Mouse (Mus musculus) thymus, postnatal 0 days (tissue): ENCODE measurements at regions not wholly inside any gene's neighbourhood (a gene's known extent, or its start where the extent isn't known, plus 50 kb on each side); places are given as distances from the start of the nearest gene placed in this dataset.

Experiments
- DNase-seq: peaks from one replicate; pipeline ENCODE4 v3.0.0-alpha.2; 2015; ENCODE audit warnings: low spot score

DNA sequence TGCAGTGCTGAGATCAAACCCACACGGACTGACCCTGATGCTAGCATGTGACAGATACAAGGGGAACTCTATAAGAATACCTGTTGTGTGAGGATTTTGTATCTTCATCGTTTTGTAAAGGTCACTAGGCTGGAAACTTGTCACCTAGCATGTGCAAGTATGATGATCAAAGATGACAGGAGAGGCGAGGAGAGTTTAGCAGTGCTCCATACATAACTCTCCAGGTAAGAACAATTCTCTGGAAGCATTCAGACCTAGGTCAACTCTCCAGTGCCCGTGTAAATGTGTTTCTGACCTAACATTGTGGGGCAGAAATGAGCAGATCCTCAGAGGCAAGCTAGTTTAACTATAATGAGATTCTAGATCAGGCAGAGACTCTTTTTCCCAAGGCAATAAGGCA, 425.6 kb downstream of the Adgrl2 start:
- no peak for DNase-seq

GRCm38 (mm10) chr3:148561211-148561610, 429.1 kb downstream of the Adgrl2 start:
- no peak for DNase-seq

DNA sequence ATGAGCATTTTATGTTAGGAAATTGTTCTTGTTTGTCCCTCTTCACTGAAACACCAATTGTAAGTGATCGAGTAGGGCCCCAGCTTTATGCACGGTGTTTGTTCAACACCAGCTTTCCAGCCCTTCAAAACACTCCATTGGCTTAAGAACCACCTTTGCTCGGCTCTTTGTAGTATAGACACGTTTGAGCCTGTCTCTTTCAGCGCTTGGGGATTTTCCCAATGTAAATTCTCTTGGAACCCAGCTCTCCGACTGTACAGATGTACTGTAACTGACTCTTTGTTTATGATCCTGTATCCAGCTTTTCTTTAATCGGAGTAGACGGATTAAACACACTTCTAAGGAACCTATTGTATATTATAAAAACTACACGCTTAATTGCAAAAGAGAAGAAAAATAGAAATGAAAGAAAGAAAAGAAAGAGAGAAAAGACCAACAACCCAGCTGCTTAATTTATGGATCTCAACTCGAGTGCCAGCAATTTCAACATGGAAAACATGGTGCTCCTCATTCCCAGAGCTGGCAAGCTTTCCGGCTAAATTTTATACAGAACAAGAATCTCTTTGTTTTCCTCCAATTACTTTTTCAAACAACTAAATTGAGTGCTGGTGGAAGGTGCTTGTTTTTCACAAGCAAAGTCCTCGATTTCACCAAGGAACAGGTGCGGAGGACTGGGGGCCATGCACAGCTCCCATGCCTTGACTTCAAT, 430.4 kb downstream of the Adgrl2 start:
- DNase-seq: no peak

DNA sequence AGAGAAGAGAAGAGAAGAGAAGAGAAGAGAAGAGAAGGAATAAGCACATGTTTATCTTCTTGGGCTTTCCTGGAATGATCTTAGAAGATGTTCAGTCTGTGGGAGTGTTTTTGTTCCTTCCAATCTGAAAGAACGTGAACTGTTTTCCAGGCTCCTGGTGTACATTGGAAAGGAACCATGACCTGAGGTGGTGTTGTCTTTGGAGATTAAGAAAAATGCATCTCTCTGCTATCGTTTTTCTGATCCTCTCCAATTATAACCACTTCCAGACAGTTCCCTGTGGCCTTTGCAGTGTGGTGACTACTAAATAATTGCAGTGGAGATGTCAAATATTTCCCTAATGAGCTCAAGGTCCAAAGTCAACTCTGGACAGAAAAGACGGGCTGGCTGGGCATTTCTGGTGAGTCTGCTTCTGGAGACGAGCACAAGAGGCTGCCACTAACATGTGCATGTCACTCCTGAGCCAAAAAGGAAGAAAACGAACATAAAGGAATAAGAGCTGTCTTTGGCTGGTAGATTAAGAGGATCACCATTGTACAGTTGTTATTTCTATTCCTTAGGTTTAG, 431.7 kb downstream of the Adgrl2 start:
- no peak for DNase-seq

DNA sequence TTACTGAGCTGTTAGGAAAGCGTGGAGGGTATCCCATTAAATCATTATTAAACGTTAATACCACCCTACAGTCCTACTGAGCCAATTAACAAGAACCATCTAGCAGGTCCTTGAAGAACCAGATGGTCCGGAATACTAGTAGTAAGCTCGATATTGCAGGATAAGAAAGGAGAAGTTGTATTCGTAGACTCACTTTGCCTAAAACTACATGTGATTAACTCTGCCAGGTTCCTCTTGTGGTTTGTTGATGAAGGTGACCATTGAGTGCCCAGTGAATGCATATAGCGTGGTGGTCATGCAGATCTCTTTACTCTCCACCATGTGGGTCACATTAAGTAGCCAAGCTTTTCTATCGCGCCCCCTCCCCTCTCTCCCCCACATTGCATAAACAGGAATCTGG, 435.0 kb downstream of the Adgrl2 start:
- DNase-seq: no peak

DNA sequence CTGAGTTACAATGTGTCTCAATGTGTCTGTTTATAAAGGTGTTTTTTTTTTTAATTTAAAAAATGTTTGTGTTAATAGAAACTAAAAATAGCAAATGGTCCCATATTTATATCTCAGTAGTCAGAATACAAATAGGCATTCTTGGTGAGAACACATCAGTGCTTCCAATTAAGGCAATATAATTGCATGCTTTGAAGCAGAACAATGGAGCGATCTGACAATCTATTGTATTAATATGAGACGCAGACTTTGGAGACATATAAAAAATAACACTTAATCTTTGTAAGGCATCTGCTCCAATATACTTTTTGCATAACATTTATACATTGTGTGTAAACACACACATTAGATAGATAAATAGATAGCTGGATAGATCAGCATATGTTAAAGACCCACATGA, 439.6 kb downstream of the Adgrl2 start:
- no peak for DNase-seq

DNA sequence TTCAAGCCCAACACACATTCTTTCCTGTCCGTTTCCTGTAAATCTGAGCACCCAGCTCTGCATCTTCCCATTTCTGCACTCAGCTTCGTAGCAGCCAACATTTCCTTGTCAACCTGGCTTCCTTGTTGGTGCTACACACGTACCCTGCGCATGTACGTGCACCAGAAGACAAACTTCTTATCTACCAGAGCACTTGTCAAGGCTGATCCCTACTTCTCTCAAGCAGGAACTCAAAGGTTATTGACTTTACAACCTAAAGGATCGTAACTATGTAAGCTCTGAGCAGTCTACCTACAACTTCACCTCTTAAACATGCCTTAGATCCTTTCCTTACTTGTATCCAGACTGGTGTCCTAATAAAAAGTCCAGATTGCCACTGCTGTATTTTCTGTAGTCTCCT, 445.4 kb downstream of the Adgrl2 start:
- no peak for DNase-seq

DNA sequence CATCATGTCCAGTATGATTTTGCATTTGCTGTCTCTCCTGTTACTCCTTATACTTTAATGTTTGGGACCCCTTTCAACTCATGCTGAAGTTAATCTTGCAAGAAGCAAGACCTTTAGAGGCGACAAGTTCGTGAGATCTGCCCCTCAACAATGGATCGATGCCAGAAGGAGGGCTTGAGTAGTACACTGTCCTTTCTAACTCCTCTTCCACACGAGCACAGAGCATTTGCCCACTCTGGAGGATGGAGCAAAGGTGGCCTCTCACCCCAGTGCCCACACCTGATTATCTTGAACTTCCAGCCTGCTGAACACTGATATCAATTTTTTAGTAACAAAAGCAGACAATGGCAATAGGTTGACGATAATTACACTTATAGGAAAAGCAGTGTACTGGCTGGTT, 448.1 kb downstream of the Adgrl2 start:
- DNase-seq: no peak

- DNase-seq: no peak
These were observed 452.6 kb downstream of the Adgrl2 start for GRCm38 (mm10) chr3:148537669-148538271.

DNA sequence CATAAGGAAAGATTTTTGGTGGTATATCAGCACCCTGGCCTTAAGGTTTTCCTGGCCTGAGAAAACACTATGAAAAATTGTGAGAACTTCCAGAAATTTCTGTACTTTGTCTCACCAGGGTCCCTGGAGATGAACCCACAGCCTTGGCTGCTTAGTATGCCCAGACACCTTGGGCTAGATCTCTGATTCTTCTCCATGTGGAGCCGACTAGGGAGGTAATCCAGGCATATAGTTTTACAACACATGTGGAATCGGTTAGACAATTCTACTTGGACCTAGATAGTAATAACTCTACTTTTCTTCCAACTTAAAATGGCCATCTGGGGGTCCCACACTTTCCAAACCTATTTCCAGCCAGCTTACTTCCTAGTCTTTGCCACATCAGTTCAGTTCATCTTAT, 460.5 kb downstream of the Adgrl2 start:
- no peak for DNase-seq

DNA sequence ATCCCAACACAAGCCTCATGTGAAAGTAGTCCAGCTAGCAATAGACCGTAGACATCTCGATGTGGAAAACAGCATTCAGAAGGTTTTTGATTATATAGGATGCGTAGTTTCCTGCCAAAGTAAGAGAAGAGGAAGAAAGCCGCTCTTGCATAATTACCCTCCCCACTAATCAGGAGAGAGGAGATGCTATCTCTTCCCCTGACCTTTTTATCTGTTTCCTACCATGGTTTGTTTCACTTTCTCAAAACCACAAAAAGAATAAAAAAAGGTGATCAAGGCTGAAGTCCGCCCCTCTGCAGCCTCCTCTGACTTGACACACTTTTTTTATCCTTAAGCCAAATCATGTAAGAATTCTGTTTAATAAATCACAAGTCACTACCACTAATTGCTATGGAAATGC, 480.0 kb downstream of the Adgrl2 start:
- no peak for DNase-seq

DNA sequence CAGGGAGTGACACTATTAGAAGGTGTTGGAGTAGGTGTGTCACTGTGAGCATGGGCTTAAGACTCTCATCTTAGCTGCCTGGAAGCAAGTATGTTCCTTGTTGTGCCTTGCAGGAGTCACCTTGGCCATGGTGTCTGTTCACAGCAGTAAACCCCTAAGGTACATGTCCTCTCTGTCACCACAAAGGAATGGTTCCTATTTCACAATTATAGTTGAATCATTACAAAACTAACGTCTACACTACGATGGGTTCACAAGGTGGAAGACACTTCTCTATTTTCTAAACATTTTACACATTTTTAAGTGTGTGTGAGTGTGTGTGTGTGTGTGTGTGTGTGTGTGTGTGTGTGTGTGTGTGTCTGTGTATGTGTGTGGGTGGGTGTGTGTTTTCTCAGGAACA, 485.4 kb downstream of the Adgrl2 start:
- DNase-seq: no peak

GRCm38 (mm10) chr3:148503432-148503831, 486.9 kb downstream of the Adgrl2 start:
- DNase-seq: no peak

- no peak for DNase-seq
These were observed 488.6 kb downstream of the Adgrl2 start for GRCm38 (mm10) chr3:148501801-148502200.

- DNase-seq: no peak
These were observed 493.7 kb downstream of the Adgrl2 start for GRCm38 (mm10) chr3:148496672-148497071.

GRCm38 (mm10) chr3:148491287-148491686, 499.1 kb downstream of the Adgrl2 start:
- no peak for DNase-seq

- no peak for DNase-seq
These were observed 501.2 kb downstream of the Adgrl2 start for GRCm38 (mm10) chr3:148489201-148489600.

DNA sequence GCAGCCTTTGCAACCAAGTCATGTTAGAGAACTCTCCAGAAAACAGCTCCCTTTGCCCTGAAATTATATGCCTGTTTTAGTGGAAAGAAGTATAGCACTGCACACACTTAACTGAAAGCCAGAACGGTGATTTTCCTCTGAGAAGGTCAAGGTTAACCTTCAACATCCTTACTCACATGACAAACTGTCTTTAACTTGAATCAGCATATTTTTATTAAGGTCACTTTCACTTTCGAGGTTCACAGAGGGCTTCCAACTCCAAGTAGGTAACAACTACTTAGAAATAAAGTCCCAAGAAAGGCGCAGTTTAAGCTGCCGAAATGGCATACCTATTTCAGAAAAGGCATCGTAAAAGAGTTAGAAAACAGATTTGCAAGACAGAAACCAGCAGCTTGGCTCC, 502.4 kb downstream of the Adgrl2 start:
- no peak for DNase-seq

- no peak for DNase-seq
These were observed 514.5 kb downstream of the Adgrl2 start for GRCm38 (mm10) chr3:148475862-148476261.

GRCm38 (mm10) chr3:148472943-148473444, 517.4 kb downstream of the Adgrl2 start:
- DNase-seq: no peak

DNA sequence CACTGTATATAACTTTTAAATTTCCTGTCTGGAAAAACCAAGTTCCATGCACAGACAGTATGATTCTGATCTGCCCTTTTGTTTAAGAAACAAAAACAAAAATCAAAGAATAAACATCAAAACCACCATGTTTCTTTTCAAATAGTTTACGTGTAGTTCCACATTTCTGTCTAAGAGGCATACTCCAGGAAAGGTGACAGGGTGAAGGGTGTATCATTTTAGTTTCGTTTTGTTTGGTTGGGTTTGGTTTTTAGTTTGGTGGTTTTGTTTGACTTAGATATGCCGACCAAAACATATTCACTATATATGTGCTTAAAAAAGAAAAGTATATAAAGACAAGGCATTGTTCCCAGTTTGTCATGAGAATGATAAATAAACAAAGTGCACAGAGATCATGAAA, 524.9 kb downstream of the Adgrl2 start:
- no peak for DNase-seq

DNA sequence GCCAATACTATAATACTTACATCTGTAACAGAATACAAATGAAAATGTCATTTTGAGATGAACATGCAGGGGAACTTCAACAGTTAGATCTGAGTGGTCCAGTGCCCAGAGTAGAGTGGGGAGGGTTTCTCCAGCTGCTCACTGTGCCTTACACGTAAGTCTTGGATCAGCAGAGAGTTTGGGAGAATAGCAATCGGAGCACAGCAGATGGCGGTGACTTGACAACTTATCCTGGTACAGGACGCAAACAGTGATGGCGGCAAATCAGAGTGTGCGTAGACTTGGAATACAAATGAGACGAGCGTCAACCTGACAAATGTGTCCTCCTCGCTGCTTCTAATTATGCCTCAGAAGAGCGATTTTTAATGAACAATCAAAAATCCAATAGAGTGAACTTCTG, 527.6 kb downstream of the Adgrl2 start:
- no peak for DNase-seq

DNA sequence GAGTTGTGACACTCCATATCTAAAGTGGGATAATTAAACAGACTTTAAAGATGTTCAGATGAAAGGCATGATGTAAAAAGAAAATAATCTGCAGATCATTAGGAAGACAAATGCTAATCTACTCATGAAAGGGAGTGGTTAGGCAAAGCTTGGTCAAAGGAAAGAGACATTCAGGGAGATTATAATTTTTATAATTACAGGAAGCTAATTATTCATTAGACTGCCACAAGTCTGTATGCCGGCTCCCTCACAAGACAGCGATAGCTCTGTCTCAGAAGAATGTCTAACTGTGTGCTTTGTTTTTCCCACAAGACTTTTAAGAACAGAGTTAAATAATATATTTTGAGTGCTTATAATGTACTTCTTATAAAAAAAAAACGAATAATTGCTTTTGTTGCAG, 541.5 kb downstream of the Adgrl2 start:
- DNase-seq: no peak
